Mouse (Mus musculus) bone marrow macrophage, adult 2 months (primary cell): ENCODE results near the gene Ubxn1.

Experiments
- CTCF ChIP-seq: IDR thresholded peaks from 2 replicates; pipeline ENCODE4 v1.5.1; 2012; ENCODE audit warnings: low read depth, mild to moderate bottlenecking, low read length, moderate library complexity
- POLR2A ChIP-seq: IDR thresholded peaks from 2 replicates; pipeline ENCODE4 v1.6.1; 2012; ENCODE audit warnings: mild to moderate bottlenecking, low read depth, low read length, borderline replicate concordance

DNA sequence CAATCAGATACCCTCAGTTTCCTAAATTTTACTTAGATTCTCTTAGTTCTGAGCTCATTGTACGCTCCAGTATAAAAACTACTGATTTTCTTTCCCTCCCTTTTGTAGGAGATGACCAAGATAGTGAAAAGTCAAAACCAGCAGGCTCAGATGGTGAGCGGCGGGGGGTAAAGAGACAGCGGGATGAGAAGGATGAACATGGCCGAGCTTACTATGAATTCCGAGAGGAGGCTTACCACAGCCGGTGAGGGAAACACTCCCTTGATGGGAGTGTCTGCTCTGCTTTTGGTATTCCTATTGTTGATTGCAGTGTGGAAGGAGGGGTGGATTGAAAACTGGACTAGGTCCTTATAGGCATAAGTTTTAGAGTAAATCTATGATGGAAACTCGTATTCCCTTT, 48.6 kb upstream of the Ubxn1 start:
- TF ChIP-seq POLR2A (no peak), CTCF (no peak)
